Mouse (Mus musculus) intestine, embryonic 16.5 days (tissue): ENCODE results near the gene Mtor. TPM values are rescaled to one million over a fixed set of nuclear protein-coding genes. Genes with fewer than 3 reads are reported as not detected.

Source experiments
- ATAC-seq: fragments of 200-750 bp; cut with Nextera tagmentation; 2 replicates; pipeline ENCODE4 v1.8.0; 2017; ENCODE audit warnings: moderate TSS enrichment, moderate library complexity
- H3K27ac ChIP-seq: fragments of 300-500 bp; sonication (generic); 2 replicates; pipeline ENCODE4 v1.5.1; 2014; ENCODE audit warnings: mild to moderate bottlenecking, low read length
- H3K27me3 ChIP-seq: fragments of 300-500 bp; sonication (generic); replicated peaks from 2 replicates; pipeline ENCODE4 v1.6.1; 2014; ENCODE audit warnings: low read length, control low read depth, mixed read lengths; ENCODE audit not compliant: control insufficient read depth, insufficient read depth
- H3K36me3 ChIP-seq: fragments of 300-500 bp; sonication (generic); 2 replicates; pipeline ENCODE4 v1.6.1; 2014; ENCODE audit warnings: low read length, control low read depth; ENCODE audit not compliant: control insufficient read depth, insufficient read depth
- H3K4me1 ChIP-seq: fragments of 300-500 bp; sonication (generic); 2 replicates; pipeline ENCODE4 v1.6.1; 2014; ENCODE audit warnings: low read length, control low read depth, mixed read lengths; ENCODE audit not compliant: control insufficient read depth, insufficient read depth
- H3K4me2 ChIP-seq: fragments of 300-500 bp; sonication (generic); 2 replicates; pipeline ENCODE4 v1.6.1; 2014; ENCODE audit warnings: low read depth, low read length, control low read depth
- H3K4me3 ChIP-seq: fragments of 300-500 bp; sonication (generic); 2 replicates; pipeline ENCODE4 v1.5.1; 2014; ENCODE audit warnings: mild to moderate bottlenecking, low read length
- H3K9ac ChIP-seq: fragments of 300-500 bp; sonication (generic); 2 replicates; pipeline ENCODE4 v1.6.1; 2014; ENCODE audit warnings: low read depth, low read length
- H3K9me3 ChIP-seq: fragments of 300-500 bp; sonication (generic); 2 replicates; pipeline ENCODE4 v1.6.1; 2016; ENCODE audit warnings: low read length, control low read depth; ENCODE audit not compliant: control insufficient read depth
- WGBS: fragments of 180-500 bp; shearing (Covaris S2); extraction: QIAGEN DNeasy Blood & Tissue Kit; methylation state at CpG from one replicate; pipeline ENCODE4 v1.1.7; 2014; 5-methylcytosine and 5-hydroxymethylcytosine counted together
- polyA plus RNA-seq: library from polyadenylated mRNA; unstranded; fragments of >200 nt; fragmentation: Nextera tagmentation; extraction: Ambion mirVana; gene quantifications from 2 replicates; pipeline ENCODE4 v1.2.1, GENCODE M21; 2015

The Mtor gene
- polyA plus RNA-seq, 1 experiment from 2014 or later, result 10.9 TPM

DNA sequence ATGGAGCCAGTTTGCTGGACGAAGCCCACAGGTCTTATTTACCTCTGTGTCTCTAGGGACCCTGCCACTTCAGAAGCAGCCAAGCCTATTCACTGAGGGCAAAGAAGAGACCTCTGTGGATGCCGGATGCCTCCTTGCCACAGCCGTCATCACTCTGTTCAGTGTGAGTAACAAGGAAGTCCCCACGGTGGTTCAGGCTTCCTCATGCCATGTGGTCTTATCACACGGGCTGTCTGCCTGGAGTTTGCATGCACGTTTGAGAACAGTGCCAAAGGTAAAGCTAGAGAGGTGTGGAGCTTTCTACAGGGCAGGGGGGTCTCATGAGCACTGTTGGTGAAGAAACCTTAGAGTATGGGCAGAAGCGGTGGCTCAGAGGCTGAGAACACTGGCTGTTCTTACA lies 124.8 kb downstream of the Mtor start:
- H3K4me1 ChIP-seq, result no peaks in the 10 kb centered on the region; the same call in 1 of the 2 replicates
- ATAC-seq, result no peak
- H3K9ac ChIP-seq, result no peak overlapping the region
- H3K27me3 ChIP-seq, result no peaks in the 10 kb centered on the region
- no peak overlapping the region for H3K4me2 ChIP-seq
- H3K36me3 ChIP-seq, result peaks cover 36% of the 10 kb centered on the region
- no peaks in the 10 kb centered on the region for H3K9me3 ChIP-seq
- H3K4me3 ChIP-seq, result no peak overlapping the region
- WGBS, result 89% methylated on average over 7 of the region's 7 CpGs
- no peak overlapping the region for H3K27ac ChIP-seq

DNA sequence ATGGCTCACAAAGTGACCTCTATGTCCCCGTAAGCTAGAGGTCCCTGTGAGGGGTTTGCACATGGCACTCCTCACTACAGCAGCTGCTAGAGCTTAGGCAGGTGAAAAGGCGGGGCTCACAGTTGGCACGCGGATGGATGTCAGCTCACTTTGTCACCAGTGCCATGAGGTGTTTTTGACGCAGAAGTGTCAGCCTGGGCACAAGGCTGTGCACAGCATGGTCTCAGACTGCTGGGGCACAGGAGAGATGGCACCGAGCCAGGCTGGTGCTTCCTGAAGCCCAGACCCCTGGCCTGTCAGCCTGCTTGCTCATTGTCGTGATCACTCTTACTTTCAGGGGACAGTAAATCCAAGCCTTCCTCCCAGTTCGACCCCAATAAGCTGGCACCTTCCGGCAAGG lies 132.4 kb downstream of the Mtor start:
- 86% methylated on average over 9 of the region's 9 CpGs for WGBS
- H3K4me1 ChIP-seq, result no peaks in the 10 kb centered on the region
- no peaks in the 10 kb centered on the region for H3K27me3 ChIP-seq
- H3K9me3 ChIP-seq, result no peaks in the 10 kb centered on the region
- H3K9ac ChIP-seq, result no peak overlapping the region
- H3K4me2 ChIP-seq, result no peak overlapping the region
- H3K27ac ChIP-seq, result no peak overlapping the region
- H3K36me3 ChIP-seq, result peaks cover 14% of the 10 kb centered on the region
- ATAC-seq, result no peak
- no peak overlapping the region for H3K4me3 ChIP-seq

DNA sequence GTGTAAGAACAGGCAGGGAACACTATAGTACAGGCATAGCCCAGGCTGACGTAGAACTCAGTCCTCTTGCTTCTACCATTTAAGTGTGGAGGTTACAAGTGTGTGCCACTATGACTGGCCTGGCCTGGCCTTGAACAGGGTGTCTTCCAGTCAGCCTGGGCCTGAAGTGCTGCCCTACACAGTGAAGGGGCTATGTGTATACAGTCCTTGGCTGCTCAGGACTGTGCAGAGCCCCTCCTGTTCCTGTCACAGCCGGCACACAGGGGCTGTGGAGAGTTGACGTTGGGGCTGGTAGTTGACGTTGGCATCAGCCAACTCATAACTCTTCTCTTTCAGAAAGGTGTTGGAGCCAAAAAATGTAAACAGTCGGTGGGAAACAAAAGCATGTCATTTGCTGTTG lies 133.0 kb downstream of the Mtor start:
- Histone ChIP-seq H3K4me2 (no peak overlapping the region), H3K4me3 (no peak overlapping the region), H3K27me3 (no peaks in the 10 kb centered on the region), H3K9ac (no peak overlapping the region), H3K27ac (no peak overlapping the region), H3K36me3 (peaks cover 10% of the 10 kb centered on the region), H3K9me3 (no peaks in the 10 kb centered on the region), H3K4me1 (no peaks in the 10 kb centered on the region)
- WGBS, result 87% methylated on average over 5 of the region's 5 CpGs
- no peak for ATAC-seq

DNA sequence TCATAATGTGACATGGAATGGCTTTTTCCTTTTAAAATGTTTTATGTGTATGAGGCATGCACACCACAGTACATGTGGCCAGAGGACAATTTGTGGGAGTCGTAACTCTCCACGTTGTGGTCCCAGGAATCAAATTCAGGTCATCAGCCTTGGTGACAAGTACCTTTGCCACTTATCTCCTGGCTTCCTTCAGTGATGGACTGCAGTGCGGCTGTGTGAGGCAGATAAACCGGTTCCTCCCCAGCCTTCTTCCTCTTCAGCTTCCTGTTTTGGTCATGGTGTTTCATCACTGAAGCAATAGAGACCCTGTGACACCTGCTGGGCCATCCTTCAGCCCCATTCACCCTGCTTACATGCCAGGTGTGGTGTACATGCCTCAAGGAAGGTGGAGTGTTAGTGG lies 134.8 kb downstream of the Mtor start:
- Histone ChIP-seq H3K4me3 (no peak overlapping the region), H3K9me3 (no peaks in the 10 kb centered on the region), H3K4me2 (no peak overlapping the region), H3K36me3 (peaks cover 10% of the 10 kb centered on the region), H3K4me1 (no peaks in the 10 kb centered on the region), H3K9ac (no peak overlapping the region), H3K27me3 (no peaks in the 10 kb centered on the region), H3K27ac (no peak overlapping the region)
- ATAC-seq, result no peak
- 66% methylated on average over 4 of the region's 4 CpGs for WGBS

DNA sequence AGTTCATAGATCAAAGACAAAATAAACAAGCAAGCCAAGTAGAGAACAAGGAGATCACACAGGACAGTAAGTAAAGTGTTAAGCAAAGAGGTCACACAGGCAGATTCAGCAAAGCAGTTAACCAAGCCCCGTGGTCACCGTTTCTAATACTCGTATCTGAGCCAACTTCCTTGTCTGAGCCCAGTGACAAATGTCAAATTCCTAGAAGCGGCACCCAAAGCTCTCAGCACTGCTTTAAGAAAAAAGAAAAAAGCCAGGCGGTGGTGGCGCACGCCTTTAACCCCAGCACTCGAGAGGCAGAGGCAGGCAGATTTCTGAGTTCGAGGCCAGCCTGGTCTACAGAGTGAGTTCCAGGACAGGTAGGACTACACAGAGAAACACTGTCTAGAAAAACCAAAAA lies 138.2 kb downstream of the Mtor start:
- H3K27me3 ChIP-seq, result no peaks in the 10 kb centered on the region
- no peak for ATAC-seq
- H3K4me3 ChIP-seq, result no peak overlapping the region
- no peak overlapping the region for H3K4me2 ChIP-seq
- H3K4me1 ChIP-seq, result 0 out of 2 replicates have a peak, but pooled peaks cover 3% of the 10 kb centered on the region
- no peaks in the 10 kb centered on the region for H3K9me3 ChIP-seq
- no peak overlapping the region for H3K9ac ChIP-seq
- 68% methylated on average over 9 of the region's 9 CpGs for WGBS
- peaks cover 4% of the 10 kb centered on the region; the same call in 1 of the 2 replicates for H3K36me3 ChIP-seq
- H3K27ac ChIP-seq, result no peak overlapping the region

DNA sequence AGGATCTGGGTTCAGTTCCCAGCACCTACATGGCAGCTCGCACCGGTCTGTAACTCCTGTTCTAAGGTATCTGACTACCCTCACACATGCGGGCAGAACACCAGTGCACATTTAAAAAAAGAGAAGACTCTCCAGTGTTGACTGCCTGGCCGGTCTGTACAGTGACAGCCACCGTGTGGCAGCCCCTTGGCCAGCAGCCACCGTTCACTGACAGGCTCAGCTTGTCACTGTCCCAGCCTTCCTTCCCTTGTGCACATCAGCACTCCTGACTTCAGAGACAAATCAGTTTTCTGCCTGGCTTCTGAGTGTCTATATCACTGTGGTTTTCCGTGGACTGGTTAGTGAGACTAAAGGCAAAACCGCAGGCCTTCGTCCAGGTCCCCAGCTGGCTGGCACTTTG lies 140.4 kb downstream of the Mtor start:
- Histone ChIP-seq H3K4me2 (no peak overlapping the region), H3K9ac (no peak overlapping the region), H3K4me1 (peaks cover 13% of the 10 kb centered on the region), H3K27ac (no peak overlapping the region), H3K4me3 (no peak overlapping the region), H3K9me3 (no peaks in the 10 kb centered on the region), H3K36me3 (peaks cover 6% of the 10 kb centered on the region), H3K27me3 (no peaks in the 10 kb centered on the region)
- WGBS, result 81% methylated on average over 9 of the region's 9 CpGs
- no peak for ATAC-seq

DNA sequence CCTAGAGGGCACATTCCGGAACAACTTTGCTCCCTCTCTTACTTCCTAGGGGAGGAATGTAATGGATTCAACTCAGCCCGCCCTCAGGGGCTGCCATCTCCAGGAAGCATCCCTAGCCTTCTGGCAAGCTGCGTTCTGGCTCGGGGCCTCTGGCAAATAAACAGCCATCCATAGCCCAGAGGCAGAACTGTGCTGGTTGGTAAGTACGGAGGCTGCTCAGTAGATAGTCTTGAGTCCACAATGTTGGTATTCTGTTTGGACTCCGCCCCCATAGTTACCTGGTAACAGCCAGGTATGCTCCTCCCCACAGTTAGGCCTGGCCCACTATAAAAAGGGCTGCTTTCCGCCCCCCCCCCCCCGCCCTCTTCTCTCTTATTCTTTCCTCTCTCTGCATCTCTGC lies 141.2 kb downstream of the Mtor start:
- Histone ChIP-seq H3K27ac (no peak overlapping the region), H3K27me3 (no peaks in the 10 kb centered on the region), H3K36me3 (peaks cover 14% of the 10 kb centered on the region), H3K9me3 (no peaks in the 10 kb centered on the region), H3K4me3 (0 out of 2 replicates have a peak overlapping the region, but pooled peaks have one; percentile 2), H3K9ac (no peak overlapping the region), H3K4me2 (no peak overlapping the region), H3K4me1 (peaks cover 13% of the 10 kb centered on the region)
- WGBS, result 41% methylated on average over 7 of the region's 8 CpGs
- ATAC-seq, result peak; percentile 52

DNA sequence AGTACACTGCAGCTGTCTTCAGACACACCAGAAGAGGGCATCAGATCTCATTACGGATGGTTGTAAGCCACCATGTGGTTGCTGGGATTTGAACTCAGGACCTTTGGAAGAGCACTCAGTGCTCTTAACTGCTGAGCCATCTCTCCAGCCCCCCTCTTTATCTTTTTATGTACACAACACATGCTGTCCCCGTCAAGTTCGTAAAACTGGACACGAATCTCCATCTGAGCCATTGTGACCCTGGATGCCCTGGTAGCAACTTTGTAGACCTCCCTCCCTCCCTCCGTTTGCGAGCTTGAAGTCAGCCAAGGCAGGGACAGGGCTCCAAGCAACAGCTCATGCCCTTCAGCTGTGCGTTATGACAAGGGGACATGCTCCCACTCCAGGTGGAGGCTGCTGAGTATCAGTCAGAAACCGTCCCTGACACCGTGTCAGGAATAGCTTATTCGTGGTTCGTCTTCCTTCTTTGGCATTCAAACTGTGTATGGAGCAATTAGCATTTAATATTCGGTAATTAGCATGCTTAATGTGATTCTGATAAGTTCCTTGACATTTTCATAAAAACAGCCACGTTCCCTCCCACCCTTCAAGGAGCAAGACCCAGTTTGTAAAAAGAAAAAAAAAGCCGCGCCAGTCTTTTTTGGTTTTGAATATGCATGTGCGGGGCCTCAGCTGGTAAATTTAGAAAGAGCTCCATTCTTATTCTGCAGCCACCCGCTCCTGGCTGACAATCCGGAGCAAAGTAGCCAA lies 142.2 kb downstream of the Mtor start:
- H3K9ac ChIP-seq, result peak overlapping the region; percentile 51
- H3K9me3 ChIP-seq, result no peaks in the 10 kb centered on the region
- H3K27me3 ChIP-seq, result no peaks in the 10 kb centered on the region
- H3K4me3 ChIP-seq, result peak overlapping the region; percentile 96
- no peak for ATAC-seq
- peak overlapping the region; percentile 83 for H3K4me2 ChIP-seq
- peaks cover 13% of the 10 kb centered on the region for H3K4me1 ChIP-seq
- WGBS, result 3% methylated on average over 18 of the region's 18 CpGs
- H3K27ac ChIP-seq, result peak overlapping the region; percentile 68
- peaks cover 24% of the 10 kb centered on the region for H3K36me3 ChIP-seq

DNA sequence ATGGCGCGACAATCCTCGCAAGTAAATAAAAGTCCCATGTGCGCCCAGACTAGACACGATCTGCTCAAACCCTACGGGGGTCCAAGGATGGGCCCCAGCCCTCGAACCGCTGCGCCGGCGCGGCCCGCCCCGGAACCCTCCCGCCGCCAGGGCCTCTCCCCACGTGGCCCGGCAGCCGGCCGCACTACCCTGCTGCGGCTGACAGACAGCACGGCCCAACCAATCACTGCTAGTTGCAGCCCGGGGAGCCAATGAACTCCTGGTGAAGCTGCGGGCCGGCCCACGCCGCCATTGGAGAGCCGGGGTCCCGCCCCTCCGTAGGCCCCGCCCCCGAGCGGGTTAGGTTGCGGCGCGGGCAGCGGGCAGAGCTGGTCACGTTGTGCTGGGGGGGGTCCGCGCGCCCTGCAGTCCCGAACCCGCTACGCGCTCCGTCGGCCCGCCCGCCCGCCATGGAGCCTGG lies 142.8 kb downstream of the Mtor start, which contains the start of gene Srm:
Gene Srm, plus strand, starts transcription at position 333 of the 460 bp plus-strand sequence.
- WGBS, result under 1% methylated on average over 50 of the region's 50 CpGs
- no peaks in the 10 kb centered on the region for H3K9me3 ChIP-seq
- ATAC-seq, result peak; percentile 99

More for the DNA sequence above, 142.8 kb downstream of the Mtor start, which contains the start of gene Srm:
- H3K4me2 ChIP-seq, result peak within 1 kb of the TSS; percentile 83
- H3K9ac ChIP-seq, result peak within 1 kb of the TSS; percentile 91
- H3K27ac ChIP-seq, result peak within 1 kb of the TSS; percentile 68
- H3K4me1 ChIP-seq, result peaks cover 13% of the 10 kb centered on the region
- no peaks in the 10 kb centered on the region for H3K27me3 ChIP-seq
- H3K4me3 ChIP-seq, result peak within 1 kb of the TSS; percentile 96
- H3K36me3 ChIP-seq, result peaks cover 30% of the 10 kb centered on the region
